Mouse (Mus musculus) CH12.LX (cell line): ENCODE results near the gene Cnnm3. TPM values are rescaled to one million over a fixed set of nuclear protein-coding genes. Genes with fewer than 3 reads are reported as not detected.

Source experiments
- DNase-seq: peaks from one replicate; pipeline ENCODE4 v3.0.0-alpha.2; 2013; ENCODE audit errors: extremely low read depth
- H3K27ac ChIP-seq: 2 replicates; pipeline ENCODE4 v1.5.1; 2012; ENCODE audit warnings: low read depth, mild to moderate bottlenecking, control low read depth, moderate library complexity; ENCODE audit not compliant: insufficient read depth
- H3K27me3 ChIP-seq: replicated peaks from 2 replicates; pipeline ENCODE3; 2012; ENCODE audit warnings: inconsistent platforms
- H3K36me3 ChIP-seq, 2 experiments: replicated peaks in 1 of 2; 2 replicates each; pipeline versions ENCODE3 to v1.6.1; 2012; ENCODE audit warnings: inconsistent platforms in 1 of 2, low read length in 1 of 2, mild to moderate bottlenecking in 1 of 2, mixed read lengths in 1 of 2, moderate library complexity in 1 of 2; ENCODE audit not compliant: control insufficient read depth in 1 of 2, insufficient read depth in 1 of 2
- H3K4me1 ChIP-seq, 2 experiments: 2 replicates each; pipeline ENCODE4 v1.6.1; 2012; ENCODE audit warnings: inconsistent platforms in 1 of 2, moderate library complexity in 1 of 2; ENCODE audit not compliant: insufficient read depth in 2 of 2, control insufficient read depth in 1 of 2
- H3K4me2 ChIP-seq: 2 replicates; pipeline ENCODE4 v1.6.1; 2012; ENCODE audit warnings: low read depth, mild to moderate bottlenecking, control low read depth; ENCODE audit not compliant: poor library complexity, insufficient read depth, severe bottlenecking
- H3K4me3 ChIP-seq, 3 experiments: fragments of 150-350 bp in 1 of 3; sonication (generic) in 1 of 3; replicated peaks in 1 of 3; 2 replicates each; pipeline versions ENCODE3 to v1.5.1; 2011 to 2012; ENCODE audit warnings: low read depth in 2 of 3, low read length in 2 of 3, mild to moderate bottlenecking in 2 of 3, moderate library complexity in 2 of 3, control low read depth in 1 of 3, improper control_type of control experiment in 1 of 3, inconsistent platforms in 1 of 3, mixed read lengths in 1 of 3; ENCODE audit not compliant: poor library complexity in 1 of 3
- H3K79me2 ChIP-seq: replicated peaks from 2 replicates; pipeline ENCODE4 v1.6.1; 2012; ENCODE audit warnings: mild to moderate bottlenecking, moderate library complexity; ENCODE audit not compliant: control insufficient read depth, poor library complexity, insufficient read depth, severe bottlenecking; ENCODE audit errors: extremely low read depth
- H3K9ac ChIP-seq: 2 replicates; pipeline ENCODE4 v1.6.1; 2012; ENCODE audit warnings: low read depth, mild to moderate bottlenecking, control low read depth, moderate library complexity; ENCODE audit not compliant: insufficient read depth
- H3K9me3 ChIP-seq: replicated peaks from 2 replicates; pipeline ENCODE3; 2012; ENCODE audit warnings: low read length, inconsistent platforms, mixed read lengths
- BHLHE40 ChIP-seq: IDR thresholded peaks from 2 replicates; pipeline ENCODE4 v1.6.1; 2011; ENCODE audit warnings: mild to moderate bottlenecking, low read depth, low read length, improper control_type of control experiment
- CHD1 ChIP-seq: IDR thresholded peaks from 2 replicates; pipeline ENCODE4 v1.6.1; 2012; ENCODE audit warnings: low read depth, low read length, improper control_type of control experiment, inconsistent platforms
- CHD2 ChIP-seq: IDR thresholded peaks from 2 replicates; pipeline ENCODE4 v1.6.1; 2011; ENCODE audit warnings: low read length, improper control_type of control experiment
- ELF1 ChIP-seq: IDR thresholded peaks from 2 replicates; pipeline ENCODE4 v1.6.1; 2014; ENCODE audit warnings: low read depth, mild to moderate bottlenecking, inconsistent platforms, low read length, improper control_type of control experiment
- GABPA ChIP-seq: IDR thresholded peaks from 2 replicates; pipeline ENCODE4 v1.6.1; 2012; ENCODE audit warnings: low read depth, low read length, improper control_type of control experiment, inconsistent platforms; ENCODE audit not compliant: insufficient replicate concordance
- IRF4 ChIP-seq: IDR thresholded peaks from 2 replicates; pipeline ENCODE4 v1.6.1; 2014; ENCODE audit warnings: low read depth, mild to moderate bottlenecking, inconsistent platforms, low read length, improper control_type of control experiment
- MYC ChIP-seq: IDR thresholded peaks from 2 replicates; pipeline ENCODE4 v1.6.1; 2011; ENCODE audit warnings: low read depth, mild to moderate bottlenecking, improper control_type of control experiment, low read length
- POLR2A ChIP-seq: IDR thresholded peaks from 2 replicates; pipeline ENCODE4 v1.6.1; 2011; ENCODE audit warnings: low read depth, mild to moderate bottlenecking, improper control_type of control experiment, low read length
- POLR2AphosphoS2 ChIP-seq: IDR thresholded peaks from 2 replicates; pipeline ENCODE4 v1.6.1; 2011; ENCODE audit warnings: low read depth, low read length, improper control_type of control experiment
- RAD21 ChIP-seq: IDR thresholded peaks from 2 replicates; pipeline ENCODE4 v1.6.1; 2011; ENCODE audit warnings: low read depth, mild to moderate bottlenecking, low read length, improper control_type of control experiment, moderate library complexity
- RCOR1 ChIP-seq: conservative IDR thresholded peaks from 2 replicates; pipeline ENCODE4 v1.6.1; 2012; ENCODE audit warnings: low read depth, mild to moderate bottlenecking, inconsistent platforms, low read length, improper control_type of control experiment
- USF1 ChIP-seq: IDR thresholded peaks from 2 replicates; pipeline ENCODE4 v1.6.1; 2014; ENCODE audit warnings: low read depth, mild to moderate bottlenecking, inconsistent platforms, low read length, improper control_type of control experiment
- ZKSCAN1 ChIP-seq: IDR thresholded peaks from 2 replicates; pipeline ENCODE4 v1.6.1; 2012; ENCODE audit warnings: low read depth, inconsistent platforms, low read length, improper control_type of control experiment, borderline replicate concordance
- ZMIZ1 ChIP-seq: IDR thresholded peaks from 2 replicates; pipeline ENCODE4 v1.6.1; 2012; ENCODE audit warnings: low read depth, mild to moderate bottlenecking, inconsistent platforms, low read length, improper control_type of control experiment
- ZNF384 ChIP-seq: IDR thresholded peaks from 2 replicates; pipeline ENCODE4 v1.6.1; 2012; ENCODE audit warnings: low read depth, low read length, improper control_type of control experiment, inconsistent platforms
- dilution Hi-C: fragments of 300-500 bp; cut with MboI; formaldehyde crosslinking; loops from 2 replicates; pipeline ENCODE4 v1.14.3; 2020; ENCODE audit warnings: low sequenced_read_pairs; ENCODE audit not compliant: extremely low pct_unique_long_range_greater_than_20kb, extremely low pct_ligation_motif_present
- in situ Hi-C: fragments of 300-500 bp; cut with MboI; formaldehyde crosslinking; loops from 3 replicates; pipeline ENCODE4 v1.14.3; 2019; ENCODE audit warnings: low sequenced_read_pairs, low pct_ligation_motif_present, low pct_unique_long_range_greater_than_20kb, mixed read lengths
- polyA plus RNA-seq: library from polyadenylated mRNA; unstranded; fragments of >175 nt; gene quantifications from 2 replicates; pipeline ENCODE4 v1.2.1, GENCODE M21; 2012; ENCODE audit warnings: low read depth; ENCODE audit not compliant: insufficient read length
- total RNA-seq, 2 experiments: library from RNA; depleted of rRNA; stranded (reverse); fragments of 300-350 nt in 1 of 2; fragments of >200 nt in 1 of 2; gene quantifications; 2 replicates each; pipeline ENCODE4 v1.2.3; 2012 to 2014

Cnnm3 gene
- total and polyA plus RNA-seq, 3 experiments = 3.0 to 9.2 (median 8.8) TPM

DNA sequence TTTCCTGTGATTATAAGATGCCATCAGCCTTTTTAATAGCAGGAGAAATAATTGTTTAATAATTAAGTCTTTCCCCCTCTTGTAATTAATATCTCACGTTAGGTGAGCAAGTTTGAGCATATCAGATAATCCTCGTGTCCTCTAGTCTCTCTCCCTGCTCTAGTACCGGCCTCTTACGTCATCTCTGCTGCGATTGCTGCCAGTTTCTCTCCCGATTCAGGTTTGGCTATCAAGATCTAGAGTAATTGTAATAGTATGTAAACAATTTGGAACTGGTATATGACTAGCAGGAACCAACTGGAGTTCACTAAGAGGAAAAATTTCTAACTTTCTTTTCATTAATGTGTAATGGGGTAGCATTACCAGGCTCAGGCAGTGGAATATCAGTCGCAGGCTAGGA, 26.6 kb upstream of the Cnnm3 start:
- DNase-seq = no peak
- Histone ChIP-seq H3K9me3 (no peaks in the 10 kb centered on the region), H3K79me2 (no peaks in the 10 kb centered on the region), H3K4me3 (no peak overlapping the region), H3K9ac (no peak overlapping the region), H3K27ac (no peak overlapping the region), H3K4me2 (no peak overlapping the region), H3K36me3 (peaks cover 0 to 22% of the 10 kb centered on the region in 2 experiments), H3K27me3 (no peaks in the 10 kb centered on the region), H3K4me1 (no peaks in the 10 kb centered on the region; a peak in 1 of 4 replicates)
- dilution Hi-C loops = no loop called here
- in situ Hi-C loops = no loop called here
- TF ChIP-seq POLR2A (no peak), MYC (no peak), BHLHE40 (no peak)

DNA sequence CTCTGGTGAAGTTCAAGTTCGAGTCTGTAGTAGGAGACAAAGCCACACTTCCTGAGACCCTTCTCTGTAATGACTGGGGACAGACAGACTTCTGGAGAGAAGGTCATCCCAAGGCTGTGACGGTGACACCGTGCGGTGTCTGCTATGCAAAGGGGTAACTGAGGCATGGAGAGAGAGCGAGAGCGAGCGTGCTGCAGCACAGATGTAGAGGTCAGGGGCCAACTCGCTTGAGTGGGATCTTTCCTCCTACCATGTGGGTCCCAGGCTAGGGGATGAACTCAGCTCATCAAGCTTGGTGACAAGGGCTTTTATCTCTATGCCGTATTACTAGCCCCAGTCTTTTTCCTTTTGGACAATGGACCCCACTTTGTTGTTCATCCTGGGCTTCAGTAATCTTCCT, 24.6 kb upstream of the Cnnm3 start:
- H3K79me2 ChIP-seq = no peaks in the 10 kb centered on the region
- H3K9ac ChIP-seq = no peak overlapping the region
- H3K27ac ChIP-seq = no peak overlapping the region
- dilution Hi-C loops (no loop called here), in situ Hi-C loops (no loop called here)
- H3K27me3 ChIP-seq = no peaks in the 10 kb centered on the region
- H3K4me1 ChIP-seq = no peaks in the 10 kb centered on the region
- DNase-seq = no peak
- H3K9me3 ChIP-seq = no peaks in the 10 kb centered on the region
- peaks cover 0 to 18% of the 10 kb centered on the region in 2 experiments for H3K36me3 ChIP-seq
- no peak for TF ChIP-seq CHD2
- TF ChIP-seq USF1 = no peak
- TF ChIP-seq GABPA = no peak
- no peak for TF ChIP-seq IRF4
- no peak for TF ChIP-seq ZKSCAN1
- no peak for TF ChIP-seq MYC
- TF ChIP-seq ZNF384 = no peak
- TF ChIP-seq POLR2AphosphoS2 = no peak
- TF ChIP-seq CHD1 = no peak
- no peak for TF ChIP-seq ZMIZ1
- no peak for TF ChIP-seq ELF1
- no peak for TF ChIP-seq RCOR1
- TF ChIP-seq RAD21 = no peak
- H3K4me2 ChIP-seq = no peak overlapping the region
- H3K4me3 ChIP-seq = no peak overlapping the region

DNA sequence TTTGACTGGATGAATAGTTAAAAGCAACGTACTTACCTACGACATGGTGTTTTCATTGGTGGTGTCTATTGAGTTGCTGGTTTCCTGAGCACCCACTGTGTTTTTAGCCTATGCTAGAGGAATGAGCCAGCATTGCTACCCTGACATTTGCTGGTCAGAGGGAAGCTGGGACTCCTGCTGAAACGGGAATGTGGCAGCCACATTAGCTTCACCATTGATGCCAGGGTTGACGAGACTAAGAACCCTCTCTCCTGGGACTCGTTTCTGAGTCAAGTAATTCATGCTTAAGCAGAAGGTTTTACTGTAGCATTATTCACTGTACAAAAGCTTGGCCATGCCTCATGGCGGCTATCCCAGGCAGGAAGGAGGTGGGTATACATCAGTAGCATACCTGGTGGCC, 22.0 kb upstream of the Cnnm3 start:
- H3K9me3 ChIP-seq = no peaks in the 10 kb centered on the region
- H3K4me1 ChIP-seq = no peaks in the 10 kb centered on the region
- no peak for DNase-seq
- H3K79me2 ChIP-seq = no peaks in the 10 kb centered on the region
- H3K36me3 ChIP-seq = peaks cover 0 to 14% of the 10 kb centered on the region in 2 experiments
- no peak overlapping the region for H3K4me3 ChIP-seq
- no peaks in the 10 kb centered on the region for H3K27me3 ChIP-seq
- H3K4me2 ChIP-seq = no peak overlapping the region
- in situ Hi-C loops (no loop called here), dilution Hi-C loops (no loop called here)
- H3K27ac ChIP-seq = no peak overlapping the region
- no peak for TF ChIP-seq CHD1
- no peak overlapping the region for H3K9ac ChIP-seq
